Mouse (Mus musculus): Measurements from ENCODE around the gene Unc13d. TPM values are rescaled to one million over a fixed set of nuclear protein-coding genes. Genes with fewer than 3 reads are reported as not detected.

The Unc13d gene
- polyA plus RNA-seq, 1 experiment from 2014 or later, result 14.9 TPM

DNA sequence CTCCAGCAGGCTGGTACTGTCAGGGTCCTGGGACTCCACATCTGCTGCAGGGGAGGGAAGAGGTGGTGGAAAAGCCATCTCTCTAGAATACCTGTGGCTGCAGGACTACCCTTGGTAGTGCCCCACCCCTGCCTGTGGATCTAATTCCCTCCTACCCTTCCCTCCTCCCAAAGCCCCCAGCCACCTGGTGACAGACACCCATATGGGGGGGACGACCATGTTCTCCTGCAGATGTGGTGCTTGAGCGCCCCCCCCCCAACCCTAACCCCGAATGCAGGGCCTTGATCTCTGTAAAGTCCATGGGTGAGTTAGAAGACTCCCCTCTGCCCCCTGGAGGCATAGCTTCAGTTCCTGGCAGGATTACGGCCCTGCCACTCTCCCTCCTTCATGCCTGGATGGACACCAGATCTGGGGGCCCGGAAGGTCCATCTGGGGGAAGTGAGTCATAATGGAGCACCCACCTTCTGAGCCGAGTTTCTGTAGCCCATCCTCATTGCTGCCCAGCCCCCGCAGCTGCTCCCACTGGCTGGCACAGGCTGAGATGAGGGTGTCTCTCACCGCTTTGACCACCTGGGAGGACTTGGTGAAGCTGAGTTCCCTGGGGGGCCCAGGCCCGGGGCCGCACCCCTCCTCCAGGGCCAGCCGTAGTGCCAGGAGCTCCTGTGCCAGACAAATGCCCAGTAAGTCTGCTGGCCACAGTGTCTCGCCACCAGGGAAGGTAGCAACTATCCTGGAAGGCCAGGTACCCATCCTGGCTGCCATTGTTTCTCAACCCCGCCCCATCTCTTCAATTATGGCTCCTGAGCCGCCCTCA, 29.4 kb upstream of the Unc13d start:
- H3K36me3 ChIP-seq (ENCODE audit: insufficient read depth, low read length), result 0 out of 2 replicates have a peak, but pooled peaks cover 6% of the 10 kb centered on the region
- H3K4me1 ChIP-seq (ENCODE audit: insufficient read depth, low read depth, low read length), result peaks cover 24% of the 10 kb centered on the region
- peak overlapping the region; percentile 15; the same call in 1 of the 2 replicates for H3K4me3 ChIP-seq (ENCODE audit: low read depth, low read length)
- H3K27me3 ChIP-seq (replicated peaks; ENCODE audit: insufficient read depth, low read length), result 0 out of 2 replicates have a peak, but pooled peaks cover 10% of the 10 kb centered on the region
- no peak overlapping the region for H3K27ac ChIP-seq (ENCODE audit: low read length)
- WGBS, result 46% methylated on average over 13 of the region's 14 CpGs
- peak overlapping the region; percentile 65; the same call in 1 of the 2 replicates for H3K4me2 ChIP-seq (replicated peaks; ENCODE audit: low read depth, low read length)
- ATAC-seq (no peak), DNase-seq (ENCODE audit: low spot score) (no peak)
- TF ChIP-seq EP300 (IDR thresholded peaks at IDR 0.05) (no peak), CTCF (IDR thresholded peaks at IDR 0.05) (peak; percentile 52)
- no peak overlapping the region for H3K9ac ChIP-seq (replicated peaks; ENCODE audit: low read depth)
- H3K9me3 ChIP-seq (ENCODE audit: low read length), result no peaks in the 10 kb centered on the region

DNA sequence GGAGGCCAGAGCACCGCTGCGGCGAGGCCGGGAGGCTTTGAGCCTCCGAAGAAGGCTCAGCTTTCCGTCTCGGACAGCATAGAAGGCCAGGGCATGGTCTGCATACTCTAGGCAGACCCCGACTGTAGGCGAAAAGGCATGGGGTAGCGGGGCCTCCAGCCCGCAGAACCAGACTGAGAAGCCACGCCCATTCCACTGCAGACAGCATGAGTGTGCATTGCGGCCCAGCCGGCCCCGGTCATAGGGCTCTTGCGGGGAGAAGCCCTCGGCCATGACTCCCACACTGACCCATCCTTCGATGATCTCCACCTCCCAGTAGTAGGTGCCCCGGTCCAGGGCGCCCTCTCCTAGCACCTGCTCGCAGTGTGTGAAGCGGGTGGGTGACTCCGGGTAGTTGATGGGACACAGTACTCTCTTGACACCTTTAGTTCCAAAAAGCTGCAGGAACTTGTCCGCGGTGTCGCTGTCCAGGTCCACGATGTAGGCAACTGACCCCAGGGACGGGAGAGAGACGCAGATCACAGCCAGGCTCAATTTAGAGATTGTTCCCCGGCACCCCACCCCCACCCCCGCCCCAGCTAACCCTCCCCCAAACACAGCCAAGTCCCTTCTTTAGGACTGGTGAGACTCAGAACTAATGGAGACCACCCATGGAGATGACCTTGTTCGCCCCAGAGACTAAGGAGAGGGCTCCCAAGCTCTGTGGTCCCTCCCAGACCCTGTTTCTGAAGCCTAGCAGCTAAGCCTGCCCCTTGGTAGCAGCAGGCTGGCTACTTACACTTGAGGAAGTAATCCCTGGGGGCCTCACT, 28.6 kb upstream of the Unc13d start:
- DNase-seq (ENCODE audit: low spot score) (no peak), ATAC-seq (no peak)
- TF ChIP-seq EP300 (IDR thresholded peaks at IDR 0.05), result no peak
- TF ChIP-seq CTCF (IDR thresholded peaks at IDR 0.05), result no peak
- H3K4me2 ChIP-seq (replicated peaks; ENCODE audit: low read depth, low read length), result peak overlapping the region; percentile 15; the same call in 1 of the 2 replicates
- 51% methylated on average over 32 of the region's 32 CpGs for WGBS
- no peak overlapping the region for H3K27ac ChIP-seq (ENCODE audit: low read length)
- H3K4me1 ChIP-seq (ENCODE audit: insufficient read depth, low read depth, low read length), result peaks cover 29% of the 10 kb centered on the region
- no peak overlapping the region for H3K4me3 ChIP-seq (ENCODE audit: low read depth, low read length)
- H3K9ac ChIP-seq (replicated peaks; ENCODE audit: low read depth), result no peak overlapping the region
- 0 out of 2 replicates have a peak, but pooled peaks cover 6% of the 10 kb centered on the region for H3K36me3 ChIP-seq (ENCODE audit: insufficient read depth, low read length)
- H3K27me3 ChIP-seq (replicated peaks; ENCODE audit: insufficient read depth, low read length), result 0 out of 2 replicates have a peak, but pooled peaks cover 10% of the 10 kb centered on the region
- H3K9me3 ChIP-seq (ENCODE audit: low read length), result no peaks in the 10 kb centered on the region

- Histone ChIP-seq H3K4me2 (replicated peaks; ENCODE audit: low read depth, low read length) (no peak overlapping the region), H3K27me3 (replicated peaks; ENCODE audit: insufficient read depth, low read length) (0 out of 2 replicates have a peak, but pooled peaks cover 10% of the 10 kb centered on the region), H3K4me3 (ENCODE audit: low read depth, low read length) (no peak overlapping the region), H3K4me1 (ENCODE audit: insufficient read depth, low read depth, low read length) (peaks cover 29% of the 10 kb centered on the region), H3K36me3 (ENCODE audit: insufficient read depth, low read length) (0 out of 2 replicates have a peak, but pooled peaks cover 6% of the 10 kb centered on the region), H3K27ac (ENCODE audit: low read length) (no peak overlapping the region), H3K9ac (replicated peaks; ENCODE audit: low read depth) (no peak overlapping the region), H3K9me3 (ENCODE audit: low read length) (no peaks in the 10 kb centered on the region)
- WGBS, result 89% methylated on average over 2 of the region's 2 CpGs
- ATAC-seq (no peak), DNase-seq (ENCODE audit: low spot score) (no peak)
- TF ChIP-seq CTCF (IDR thresholded peaks at IDR 0.05) (no peak), EP300 (IDR thresholded peaks at IDR 0.05) (no peak)
These were observed 27.3 kb upstream of the Unc13d start for GRCm38 (mm10) chr11:116105065-116105464.

- 20% methylated on average over 14 of the region's 14 CpGs for WGBS
- Histone ChIP-seq H3K9me3 (ENCODE audit: low read length) (no peaks in the 10 kb centered on the region), H3K27me3 (replicated peaks; ENCODE audit: insufficient read depth, low read length) (0 out of 2 replicates have a peak, but pooled peaks cover 4% of the 10 kb centered on the region), H3K36me3 (ENCODE audit: insufficient read depth, low read length) (0 out of 2 replicates have a peak, but pooled peaks cover 6% of the 10 kb centered on the region), H3K9ac (replicated peaks; ENCODE audit: low read depth) (no peak overlapping the region), H3K4me2 (replicated peaks; ENCODE audit: low read depth, low read length) (no peak overlapping the region), H3K4me3 (ENCODE audit: low read depth, low read length) (no peak overlapping the region), H3K27ac (ENCODE audit: low read length) (peak overlapping the region; percentile 4), H3K4me1 (ENCODE audit: insufficient read depth, low read depth, low read length) (peaks cover 29% of the 10 kb centered on the region)
- DNase-seq (ENCODE audit: low spot score) (peak; percentile 82), ATAC-seq (peak; percentile 74)
- TF ChIP-seq EP300 (IDR thresholded peaks at IDR 0.05) (peak; percentile 69; the same call in 1 of the 2 replicates), CTCF (IDR thresholded peaks at IDR 0.05) (no peak)
These were observed 26.4 kb upstream of the Unc13d start for GRCm38 (mm10) chr11:116104006-116104646.

DNA sequence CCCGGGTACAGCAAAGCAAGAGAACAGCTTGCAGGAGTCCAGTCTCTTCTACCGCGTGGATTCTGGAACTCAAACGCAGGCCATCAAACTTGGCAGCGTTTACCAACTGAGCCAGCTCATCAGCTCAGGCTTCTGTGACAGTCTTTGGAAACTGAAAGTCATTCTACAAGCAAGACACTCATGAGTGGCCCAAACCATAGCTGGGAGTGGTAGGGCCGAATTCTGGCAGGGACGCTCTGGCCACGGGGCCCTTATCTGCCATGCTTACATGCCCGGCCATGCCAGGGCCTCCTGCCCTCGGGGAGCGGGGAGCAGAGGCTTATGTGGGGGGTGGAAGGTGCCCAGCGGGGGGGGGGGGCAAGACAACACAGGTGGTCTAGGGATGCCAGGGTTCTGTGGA, 25.8 kb upstream of the Unc13d start:
- WGBS, result 40% methylated on average over 12 of the region's 12 CpGs
- H3K9ac ChIP-seq (replicated peaks; ENCODE audit: low read depth), result no peak overlapping the region
- no peak for ATAC-seq
- H3K4me2 ChIP-seq (replicated peaks; ENCODE audit: low read depth, low read length), result no peak overlapping the region
- peaks cover 29% of the 10 kb centered on the region for H3K4me1 ChIP-seq (ENCODE audit: insufficient read depth, low read depth, low read length)
- TF ChIP-seq CTCF (IDR thresholded peaks at IDR 0.05) (no peak), EP300 (IDR thresholded peaks at IDR 0.05) (no peak)
- no peak overlapping the region; the same call in 1 of the 2 replicates for H3K27ac ChIP-seq (ENCODE audit: low read length)
- DNase-seq (ENCODE audit: low spot score), result no peak
- H3K27me3 ChIP-seq (replicated peaks; ENCODE audit: insufficient read depth, low read length), result no peaks in the 10 kb centered on the region
- no peak overlapping the region for H3K4me3 ChIP-seq (ENCODE audit: low read depth, low read length)
- no peaks in the 10 kb centered on the region for H3K9me3 ChIP-seq (ENCODE audit: low read length)
- H3K36me3 ChIP-seq (ENCODE audit: insufficient read depth, low read length), result 0 out of 2 replicates have a peak, but pooled peaks cover 6% of the 10 kb centered on the region
